Mouse (Mus musculus) ES-Bruce4 (cell line): ENCODE data around the gene Mrtfb.

Experiments
- CTCF ChIP-seq: IDR thresholded peaks from one replicate; pipeline ENCODE4 v1.8.1; 2011; ENCODE audit warnings: low read depth, low read length
- EP300 ChIP-seq: IDR thresholded peaks from 2 replicates; pipeline ENCODE4 v1.6.1; 2011; ENCODE audit warnings: low read depth, low read length; ENCODE audit not compliant: insufficient read depth

DNA sequence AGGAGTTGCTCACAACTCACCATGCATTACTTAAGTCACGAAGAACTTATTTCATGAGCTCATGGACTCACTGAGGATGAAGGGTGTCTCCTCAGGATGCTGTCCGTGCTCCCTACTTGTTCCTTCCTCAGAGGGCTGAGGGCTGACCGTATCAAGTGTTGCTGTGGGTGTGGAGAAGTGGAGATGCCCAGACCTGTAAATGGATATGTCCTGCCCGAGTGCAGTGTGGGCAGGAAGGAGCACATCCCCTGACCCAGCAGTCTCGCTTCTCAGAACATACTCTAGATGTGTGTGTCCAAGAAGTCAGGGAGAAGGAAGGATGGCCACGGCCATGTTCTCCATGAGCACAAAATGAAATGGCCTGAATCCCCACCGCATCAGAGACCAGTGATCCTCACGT lies 38.3 kb upstream of the Mrtfb start:
- TF ChIP-seq EP300, result no peak
- no peak for TF ChIP-seq CTCF
